Comparison of ENCODE assay signal across 17 mouse cellular contexts in the genomic region with DNA sequence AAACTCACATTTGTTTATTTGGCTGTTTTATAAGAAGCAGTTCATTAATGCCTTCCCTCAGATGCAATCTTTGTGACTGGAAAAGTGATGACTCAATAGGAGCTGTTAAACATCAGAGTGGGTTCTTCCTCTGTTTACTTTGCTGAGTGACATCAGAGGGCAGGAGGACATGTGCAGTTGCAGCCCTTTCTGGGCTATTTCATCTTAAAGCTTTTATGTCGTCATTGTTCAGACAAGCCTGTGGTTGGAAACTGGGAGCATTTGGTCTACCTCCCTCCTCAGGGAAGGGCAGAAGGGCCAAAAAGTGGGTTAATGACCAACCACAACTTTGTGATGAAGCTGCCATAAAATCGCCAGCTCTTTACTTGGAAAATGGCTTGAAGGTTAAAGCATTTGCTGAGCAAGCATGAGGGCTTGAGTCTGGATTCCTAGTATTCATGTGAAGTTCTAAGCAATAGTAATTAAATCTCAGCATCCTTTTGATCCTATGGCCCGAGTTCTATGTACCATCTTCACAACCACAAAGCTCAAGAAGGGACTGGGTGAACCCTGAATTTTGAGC.
"Had no signal": no experiment of that assay in that cellular context is flagged by ENCODE, and none has a peak within 500 bp of the region (broad histone marks: within the 10 kb centered on the region; RNA-seq: fewer than 3 reads in every experiment).

No protein-coding gene starts in this region.

- H3K27me3 ChIP-seq: limb, embryonic 13.5 days; liver, embryonic 12.5 days; neural tube, embryonic 12.5 days had no signal

- H3K9ac ChIP-seq: limb, embryonic 13.5 days; liver, embryonic 12.5 days; lung, embryonic 14.5 days; neural tube, embryonic 12.5 days had no signal

- H3K27ac ChIP-seq: limb, embryonic 13.5 days; liver, embryonic 12.5 days; midbrain, embryonic 10.5 days; neural tube, embryonic 12.5 days had no signal

- DNase-seq: left cerebral cortex, postnatal 4 days; lung, embryonic 14.5 days; lung, postnatal 10 days; lung, postnatal 4 days; midbrain, embryonic 14.5 days; retina, postnatal 1 day; right cerebral cortex, postnatal 4 days; spleen, adult 18-20 months; thymus, adult 18-20 months; thymus, postnatal 14 days had no signal

- H3K4me1 ChIP-seq: limb, embryonic 13.5 days; liver, embryonic 12.5 days; midbrain, embryonic 10.5 days; neural tube, embryonic 12.5 days had no signal

- H3K36me3 ChIP-seq: limb, embryonic 13.5 days; liver, embryonic 12.5 days; midbrain, embryonic 10.5 days; neural tube, embryonic 12.5 days had no signal

- H3K4me2 ChIP-seq: limb, embryonic 13.5 days; liver, embryonic 12.5 days; lung, embryonic 14.5 days; neural tube, embryonic 12.5 days had no signal

- ATAC-seq: hindbrain, embryonic 16.5 days; inflammation-experienced regulatory T-cells, adult 6 months; intestine, postnatal 0 days; liver, embryonic 12.5 days had no signal

- H3K9me3 ChIP-seq: limb, embryonic 13.5 days; liver, embryonic 12.5 days; midbrain, embryonic 10.5 days; neural tube, embryonic 12.5 days had no signal

- H3K4me3 ChIP-seq: limb, embryonic 13.5 days; liver, embryonic 12.5 days; midbrain, embryonic 10.5 days; neural tube, embryonic 12.5 days had no signal
